Mouse (Mus musculus): Measurements from ENCODE around the gene Slc25a27.
A peak's percentile ranks its signal among the peaks of the same experiment; 100 is the strongest.

GRCm38 (mm10) chr17:43649641-43650436 lies 17.2 kb downstream of the Slc25a27 start:
- TF ChIP-seq CTCF (conservative IDR thresholded peaks at IDR 0.05; ENCODE audit: insufficient read depth, insufficient read length, low read depth, low read length) (peak; percentile 44), POLR2A (IDR thresholded peaks at IDR 0.05; ENCODE audit: low read depth, low read length) (no peak)
